ENCODE assay signal across 1 mouse cellular context in the genomic region with DNA sequence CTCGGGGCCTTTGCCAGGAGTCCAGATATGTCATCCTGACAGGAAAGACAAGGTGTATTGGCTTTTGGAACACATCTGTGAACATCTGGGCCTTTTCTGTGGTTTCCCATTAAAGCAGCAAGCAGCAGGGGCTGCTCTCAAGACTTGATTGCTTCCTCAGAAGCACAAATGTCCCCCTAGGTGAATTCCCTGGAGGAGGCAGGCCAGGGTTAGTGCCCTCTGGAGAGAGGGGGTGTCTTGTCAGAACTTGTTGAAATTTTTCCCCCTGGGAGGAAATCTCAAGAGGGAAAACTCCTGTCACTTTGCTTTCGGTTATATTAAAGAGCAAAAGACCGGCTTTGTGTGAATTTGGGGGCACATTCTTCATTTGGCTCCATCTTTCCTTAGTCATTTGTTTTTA.
TF ChIP-seq lines count a peak whose summit lies in the region.

No protein-coding gene starts in this region.

TF ChIP-seq in CH12.LX, 34 proteins besides CTCF, POLR2A, EP300 and RAD21 (continued from another document):
- TF ChIP-seq KAT2A (IDR thresholded peaks at IDR 0.05; ENCODE audit: insufficient replicate concordance, low read length) = 0 out of 2 replicates have a peak, but pooled peaks have one; percentile 50
- TF ChIP-seq ZMIZ1 (IDR thresholded peaks at IDR 0.05; ENCODE audit: low read depth, low read length) = no peak
- no peak for TF ChIP-seq POLR2AphosphoS2 (IDR thresholded peaks at IDR 0.05; ENCODE audit: low read depth, low read length)
- no peak for TF ChIP-seq USF1 (IDR thresholded peaks at IDR 0.05; ENCODE audit: low read depth, low read length)
- no peak for TF ChIP-seq MAZ (IDR thresholded peaks at IDR 0.05; ENCODE audit: low read depth, low read length)
- no peak for TF ChIP-seq UBTF (IDR thresholded peaks at IDR 0.05; ENCODE audit: low read depth, low read length)
- no peak for TF ChIP-seq MYC (IDR thresholded peaks at IDR 0.05; ENCODE audit: low read depth, low read length)
